Mouse (Mus musculus): ENCODE data around the gene Dag1. TPM values are rescaled to one million over a fixed set of nuclear protein-coding genes. Genes with fewer than 3 reads are reported as not detected.
"Not testable (repeated sequence)": the region's sequence is repeated elsewhere in the genome, so short reads cannot be mapped to it uniquely, and the experiment has no call there.

Gene Dag1
- total RNA-seq, 2 experiments from 2014 or later, result 79.2 to 85.8 TPM

DNA sequence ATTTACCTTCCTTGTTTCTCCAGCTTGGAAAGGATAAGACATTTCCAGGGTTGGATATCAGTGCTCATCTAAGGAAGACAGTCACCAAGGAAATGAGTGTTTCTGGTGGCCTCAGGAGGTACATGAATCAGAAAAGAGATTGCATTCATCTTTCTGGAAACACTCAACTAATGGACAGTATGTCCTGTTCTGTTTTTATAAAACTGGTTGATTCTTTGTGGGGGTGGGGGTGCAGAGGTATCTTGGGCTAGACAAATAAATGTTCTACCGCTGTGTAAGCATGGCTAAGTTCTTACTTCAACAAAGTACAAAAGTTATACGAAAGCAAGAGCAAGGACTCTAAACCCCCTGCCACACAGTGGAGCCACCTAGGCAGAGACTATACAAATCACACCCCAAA, 30.9 kb downstream of the Dag1 start:
- no peak for DNase-seq (ENCODE audit: low spot score in 2 of 2)

DNA sequence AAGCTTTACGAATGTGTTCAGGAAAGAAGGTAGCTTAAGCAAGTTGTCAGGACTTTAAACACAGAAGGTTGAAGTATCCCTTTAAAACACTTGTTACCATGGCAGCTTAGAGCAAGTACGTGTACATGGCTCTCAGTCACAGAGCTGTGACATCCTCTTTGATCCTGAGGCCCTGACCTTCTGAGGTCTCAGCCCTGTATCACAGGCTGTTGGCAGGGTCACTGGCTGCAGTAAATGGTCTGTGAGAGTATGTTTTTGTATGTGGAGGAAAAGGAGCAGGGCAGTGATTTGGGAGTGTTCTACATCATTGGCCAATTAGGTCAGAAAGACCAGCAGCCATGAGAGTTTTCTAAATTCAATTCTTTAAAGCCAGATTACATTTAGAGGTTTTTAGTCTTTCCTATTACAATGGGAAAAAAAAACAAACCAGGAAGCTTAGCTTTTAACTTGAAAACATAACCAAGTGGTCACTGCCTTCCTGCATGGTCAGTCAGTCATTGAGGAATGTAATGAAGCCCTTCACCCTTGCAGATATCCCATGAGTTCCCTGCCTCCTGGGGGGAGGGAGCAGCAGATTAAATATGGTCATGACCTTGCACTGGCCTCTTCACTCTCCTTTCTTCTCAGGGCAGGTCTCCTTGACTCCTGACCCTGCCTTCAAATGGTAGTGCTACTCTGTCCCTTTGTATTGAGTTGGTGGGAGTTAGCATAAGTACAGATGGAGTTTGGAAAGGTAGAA, 35.7 kb downstream of the Dag1 start:
- no peak for DNase-seq (ENCODE audit: low spot score in 2 of 2)

DNA sequence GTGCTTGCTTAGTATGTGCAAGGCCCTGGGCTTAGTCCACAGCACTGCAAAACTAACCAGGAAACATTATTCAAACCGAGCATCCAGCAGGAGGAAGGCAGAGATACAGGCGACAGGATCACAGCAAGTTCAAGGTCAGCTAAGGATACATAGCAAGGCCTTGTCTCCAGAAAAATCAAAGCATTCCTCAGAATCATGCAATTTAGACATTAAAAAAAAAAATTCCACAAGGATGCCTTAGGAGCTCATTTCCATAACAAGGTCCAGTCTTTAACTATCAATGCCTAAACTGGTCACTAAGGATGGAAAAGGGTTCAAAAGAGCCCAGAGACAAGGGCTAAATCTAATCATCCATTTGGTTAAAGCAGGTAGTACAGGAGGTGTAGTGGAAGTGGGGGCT, 38.6 kb downstream of the Dag1 start:
- no peak for DNase-seq (ENCODE audit: low spot score in 2 of 2)

DNA sequence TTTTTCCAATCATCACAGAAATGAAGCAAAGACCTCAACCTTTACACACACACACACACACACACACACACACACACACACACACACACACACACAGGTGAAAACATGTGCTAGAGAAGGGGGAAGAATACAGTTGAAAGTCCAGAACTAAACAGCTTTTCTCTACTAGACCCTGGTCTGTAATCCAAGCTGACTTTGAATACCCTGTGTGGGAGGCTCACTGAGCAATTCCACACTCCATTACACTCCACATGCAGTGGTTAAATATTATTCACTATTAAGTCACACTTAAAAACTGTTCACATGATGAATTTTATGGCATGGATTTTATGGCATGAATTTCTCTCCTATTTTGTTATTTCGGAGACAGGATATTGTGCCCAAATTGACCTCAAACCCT, 40.1 kb downstream of the Dag1 start:
- no peak for DNase-seq (ENCODE audit: low spot score in 2 of 2)

DNA sequence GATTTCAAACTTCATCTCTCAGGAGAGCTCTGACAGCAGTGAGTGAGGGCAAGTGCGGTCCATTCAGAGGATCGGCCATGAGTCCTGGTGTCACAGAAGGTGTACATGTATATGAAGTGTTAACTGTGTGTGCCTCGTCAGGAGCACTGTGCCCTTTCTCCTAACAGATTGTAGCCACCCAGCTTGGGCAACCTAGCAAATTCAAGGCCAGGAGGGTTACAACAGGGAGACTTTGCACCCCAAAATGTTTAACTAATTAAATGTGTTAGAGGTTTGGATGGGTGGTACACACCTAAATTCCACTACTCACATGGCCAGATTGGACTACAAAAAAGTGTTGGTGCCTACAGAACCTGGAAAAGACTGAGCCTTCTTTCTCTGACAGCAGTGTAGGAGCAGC, 42.2 kb downstream of the Dag1 start:
- DNase-seq (ENCODE audit: low spot score in 2 of 2), result no peak

DNA sequence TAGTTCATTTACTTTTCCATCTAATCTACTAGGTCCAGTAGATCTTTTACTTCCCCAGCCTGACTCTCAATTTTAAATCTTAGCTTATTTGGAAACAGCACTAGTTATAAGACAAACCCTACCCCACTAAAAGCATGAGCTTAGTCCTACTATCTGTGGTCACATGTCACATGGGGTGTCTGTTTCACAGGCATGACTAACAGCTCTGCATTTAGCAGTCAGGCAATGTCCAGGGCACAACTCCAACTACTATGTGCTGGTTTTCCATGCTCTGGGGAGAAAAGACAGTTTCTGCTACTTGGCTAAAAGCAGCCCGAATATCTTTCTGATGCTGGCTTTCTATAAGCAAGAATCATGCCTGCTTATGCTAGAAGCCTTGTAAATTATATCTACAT, 43.4 kb downstream of the Dag1 start:
- DNase-seq (ENCODE audit: low spot score in 2 of 2), result peak; percentile 52 to 59

DNA sequence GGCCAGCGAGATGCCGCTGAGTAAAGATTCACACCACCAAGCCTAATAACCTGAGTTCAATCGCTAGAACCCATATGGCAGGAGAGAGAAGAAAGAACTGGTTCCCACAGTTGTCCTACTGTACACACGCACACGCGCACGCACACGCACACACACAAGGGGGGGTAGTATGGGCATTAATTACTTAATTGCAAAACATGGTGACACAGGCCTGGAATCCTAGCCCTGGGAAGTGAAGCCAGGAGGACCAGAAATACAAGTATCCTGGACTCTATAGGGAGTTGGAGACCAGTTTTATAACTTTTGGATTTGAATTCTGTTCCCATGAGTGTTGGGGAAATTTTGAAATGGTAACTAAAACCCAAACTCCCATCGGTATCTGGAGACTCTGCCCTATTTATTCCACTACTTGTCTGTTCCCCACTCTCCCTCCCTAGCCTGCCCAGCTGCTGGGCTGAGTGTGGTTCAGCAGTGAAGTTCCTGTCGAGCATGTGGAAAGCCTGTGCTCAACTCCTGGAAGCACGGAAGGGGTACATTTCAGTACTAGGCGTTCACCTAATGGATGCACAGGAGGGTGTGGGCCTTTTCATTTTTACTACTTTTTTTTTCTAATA, 43.9 kb downstream of the Dag1 start:
- no peak for DNase-seq (ENCODE audit: low spot score in 2 of 2)

DNA sequence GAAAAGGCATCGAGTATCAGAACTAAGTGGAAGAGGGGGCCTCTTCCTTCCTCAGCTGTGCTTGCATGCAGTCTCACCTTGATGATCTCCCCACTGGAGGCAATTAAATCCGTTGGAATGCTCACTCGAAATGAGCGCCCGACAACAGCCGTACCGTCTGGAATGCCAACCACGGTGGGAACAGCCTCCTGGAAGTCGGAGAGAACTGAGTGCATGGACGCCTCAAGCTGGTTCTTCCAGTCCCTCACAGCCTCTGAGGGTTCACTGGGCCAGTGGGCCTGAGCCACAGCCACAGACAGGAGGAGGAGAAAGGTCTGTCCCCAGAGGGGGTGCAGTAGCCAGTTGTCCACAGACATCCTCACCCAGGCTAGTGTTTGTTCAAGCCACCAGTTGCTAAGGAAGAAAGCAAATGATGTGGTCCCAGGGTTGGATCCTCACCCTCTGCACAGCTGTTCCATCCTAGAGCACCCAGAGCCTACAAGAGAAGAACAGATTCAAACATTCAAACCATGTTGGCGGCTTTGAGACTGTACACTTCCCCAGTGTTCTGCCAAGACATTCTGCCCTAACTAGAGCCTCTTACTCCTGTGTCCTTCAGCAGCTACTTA, 45.7 kb downstream of the Dag1 start:
- no peak for DNase-seq (ENCODE audit: low spot score in 2 of 2)

DNA sequence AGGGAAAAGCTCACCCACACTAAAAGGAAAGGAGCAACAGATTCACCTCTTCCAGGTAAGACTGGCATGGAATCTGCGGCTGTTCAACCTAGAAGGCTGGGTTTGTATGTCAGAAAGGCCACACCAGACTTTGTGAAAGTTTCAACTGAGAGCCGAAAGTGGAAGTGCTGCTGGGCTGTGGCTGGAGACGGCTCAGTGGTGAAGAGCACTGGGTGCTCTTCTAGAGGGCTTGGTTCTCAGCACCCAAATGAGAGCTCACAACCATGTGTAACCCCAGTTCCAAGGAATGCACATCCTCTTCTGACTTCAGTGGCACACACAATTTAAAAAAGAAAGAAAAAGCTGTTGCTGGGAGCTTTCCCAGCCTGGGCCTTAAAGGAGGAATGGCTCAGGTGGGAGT, 46.4 kb downstream of the Dag1 start:
- DNase-seq (ENCODE audit: low spot score in 2 of 2), result no peak

DNA sequence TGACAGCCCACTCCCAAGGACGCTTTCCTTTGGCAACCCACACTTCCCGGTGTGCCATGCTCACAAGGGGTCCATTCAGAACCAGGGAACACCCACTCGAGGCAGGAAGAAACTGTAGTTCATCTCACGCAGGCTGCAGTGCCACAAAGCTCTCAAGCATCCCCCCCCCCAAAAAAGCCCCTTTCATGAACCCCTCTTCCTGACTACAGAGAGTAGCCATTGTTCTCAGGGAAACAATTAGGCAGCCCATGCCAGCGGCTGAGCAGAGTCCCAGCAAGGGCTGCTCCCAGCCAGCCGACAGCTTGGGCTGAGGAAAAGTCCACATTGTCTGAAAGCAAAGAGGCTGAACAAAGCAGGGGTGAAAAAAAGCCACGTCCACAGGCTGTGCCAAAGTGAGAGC, 50.7 kb downstream of the Dag1 start:
- no peak for DNase-seq (ENCODE audit: low spot score in 2 of 2)

DNA sequence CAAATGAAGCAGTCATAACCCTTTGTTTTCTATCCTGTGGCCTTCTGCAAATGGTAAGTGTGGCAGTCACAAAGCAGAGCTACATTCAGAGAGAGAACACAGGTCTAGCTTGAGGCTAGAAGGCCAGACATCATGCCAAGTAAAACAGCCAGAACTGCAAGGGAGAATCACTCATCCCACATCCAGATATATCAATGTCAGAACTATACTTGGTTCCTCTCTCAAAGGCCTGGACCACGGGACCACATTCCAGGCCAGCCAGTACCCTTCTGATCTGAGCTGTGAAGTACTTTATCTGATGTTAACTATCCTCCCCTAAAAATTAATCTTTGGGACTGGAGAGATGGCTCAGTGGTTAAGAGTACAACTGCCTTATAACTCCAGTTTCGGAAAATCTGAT, 51.3 kb downstream of the Dag1 start:
- no peak for DNase-seq (ENCODE audit: low spot score in 2 of 2)

DNA sequence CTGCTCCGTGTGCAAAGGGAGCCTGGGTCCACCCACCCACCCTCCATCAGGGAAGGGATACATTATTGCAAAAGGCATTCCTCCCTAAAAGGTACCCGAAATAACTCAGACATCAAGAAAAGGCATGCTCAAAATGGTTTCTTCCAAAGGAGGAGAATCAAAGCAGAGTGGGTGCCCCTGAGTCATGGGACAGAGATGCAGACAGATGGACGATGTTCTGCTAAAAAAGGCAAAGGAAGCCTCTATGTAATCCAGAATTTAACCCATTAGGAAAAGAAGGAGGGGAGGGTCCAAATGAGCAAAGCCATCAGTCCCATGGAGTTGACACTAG, 58.2 kb downstream of the Dag1 start:
- DNase-seq (ENCODE audit: low spot score in 2 of 2), result peak in 1 of 2 experiments; percentile 49

DNA sequence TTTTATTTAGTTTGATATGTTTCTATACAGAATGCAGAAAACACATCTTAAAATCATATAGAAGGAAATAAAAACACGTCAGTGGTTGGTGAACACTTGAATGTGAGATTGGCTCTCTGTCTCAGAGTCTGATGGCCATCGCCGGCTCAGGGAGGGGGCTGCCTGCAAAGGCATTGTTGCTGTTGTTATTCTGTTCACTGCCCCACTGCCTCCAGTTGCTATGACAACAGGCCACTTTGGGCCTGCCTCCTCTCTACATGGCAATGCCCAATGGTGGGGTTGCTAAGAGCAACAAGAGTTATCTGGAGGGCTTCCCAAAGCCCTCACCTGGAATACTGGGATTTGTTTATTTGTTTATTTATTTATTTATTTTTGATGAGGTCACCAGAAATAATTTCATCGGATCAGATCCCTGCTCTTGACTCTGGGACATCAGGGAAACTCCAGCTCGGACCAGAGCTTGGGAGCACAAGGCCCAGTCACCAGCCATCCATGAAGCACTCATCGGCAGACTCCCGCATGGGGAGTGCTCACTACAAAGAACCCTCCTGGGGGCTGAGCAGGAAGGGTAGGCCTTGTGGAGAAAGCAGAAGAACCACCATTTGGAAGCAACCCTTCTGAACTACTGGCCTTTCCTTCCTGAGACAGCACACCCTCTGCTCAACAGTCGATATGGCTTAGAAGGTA, 58.7 kb downstream of the Dag1 start:
- no peak for DNase-seq (ENCODE audit: low spot score in 2 of 2)

DNA sequence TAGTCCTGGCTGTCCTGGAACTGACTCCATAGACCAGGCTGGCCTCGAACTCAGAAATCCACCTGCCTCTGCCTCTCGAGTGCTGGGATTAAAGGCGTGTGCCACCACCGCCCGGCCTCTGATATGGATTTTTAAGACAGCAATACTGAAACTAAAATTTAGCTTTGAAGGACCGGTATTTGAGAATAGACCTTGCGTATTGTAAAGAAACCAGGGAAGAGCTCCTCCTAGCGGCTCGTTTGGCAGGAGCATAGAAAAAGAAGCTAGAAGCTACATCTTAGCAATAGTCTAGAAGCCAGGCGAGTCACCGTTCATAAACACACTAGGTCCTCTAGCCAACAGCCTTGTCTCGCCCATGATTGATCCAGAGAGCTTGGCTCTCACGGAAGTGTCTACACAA, 60.7 kb downstream of the Dag1 start:
- DNase-seq (ENCODE audit: low spot score in 2 of 2), result peak; percentile 77 to 83

DNA sequence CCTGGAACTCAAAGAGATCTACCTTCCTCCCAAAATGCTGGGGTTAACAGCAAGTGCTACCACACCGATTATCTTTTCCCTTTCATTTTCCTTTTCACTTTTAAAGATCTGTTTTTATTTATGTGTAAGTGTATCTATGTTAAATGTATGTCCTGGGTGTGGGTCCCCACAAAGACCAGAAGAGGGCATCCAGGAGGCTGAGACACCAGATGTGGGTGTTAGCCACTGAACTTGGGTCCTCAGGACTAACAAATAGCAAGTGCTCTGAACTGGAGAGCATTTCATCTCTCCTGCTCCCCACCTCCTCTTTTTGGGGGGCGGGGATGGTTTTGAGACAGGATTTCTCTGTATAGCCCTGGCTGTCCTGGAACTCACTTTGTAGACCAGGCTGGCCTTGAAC, 61.6 kb downstream of the Dag1 start:
- no peak for DNase-seq (ENCODE audit: low spot score in 2 of 2)

DNA sequence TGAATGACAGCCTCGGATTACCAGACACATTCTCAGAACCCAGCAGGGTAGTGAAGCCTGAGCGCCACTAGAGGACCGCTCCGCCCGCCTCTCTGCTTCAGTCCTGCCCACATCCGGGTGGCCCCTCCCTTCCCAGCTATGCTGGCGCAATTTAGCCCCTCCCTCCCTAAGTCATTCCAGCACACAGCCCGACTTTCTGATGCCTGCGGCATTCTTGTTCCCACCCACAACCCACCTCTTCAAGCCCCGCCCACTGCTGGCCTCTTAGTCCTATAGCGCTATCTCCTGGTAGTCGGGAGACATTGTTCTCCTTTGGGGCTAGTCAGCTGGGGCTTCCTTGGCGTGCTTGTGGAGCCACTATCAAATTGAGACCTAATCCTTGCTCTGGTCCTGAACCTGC, 62.6 kb downstream of the Dag1 start:
- peak; percentile 83 to 88 for DNase-seq (ENCODE audit: low spot score in 2 of 2)

DNA sequence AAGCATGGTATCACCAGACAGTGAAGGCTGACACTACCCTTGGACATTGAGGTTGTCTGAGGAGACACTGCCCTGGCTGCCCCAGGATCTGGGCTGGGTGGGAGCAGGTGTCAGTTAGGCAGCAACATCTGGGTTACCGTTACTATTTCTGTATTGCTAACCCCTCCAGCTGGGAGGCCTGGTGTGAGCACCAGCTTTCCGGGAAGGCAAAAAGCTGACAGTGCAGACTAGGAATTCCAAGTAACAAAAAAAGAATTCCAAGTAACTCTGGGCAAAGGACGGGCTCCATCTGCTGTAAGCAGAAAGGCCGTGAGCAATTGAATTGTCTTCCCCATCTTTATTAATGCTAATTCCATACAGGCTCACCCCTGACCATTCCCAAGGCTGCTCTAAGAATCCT, 65.1 kb downstream of the Dag1 start:
- DNase-seq (ENCODE audit: low spot score in 2 of 2), result no peak

DNA sequence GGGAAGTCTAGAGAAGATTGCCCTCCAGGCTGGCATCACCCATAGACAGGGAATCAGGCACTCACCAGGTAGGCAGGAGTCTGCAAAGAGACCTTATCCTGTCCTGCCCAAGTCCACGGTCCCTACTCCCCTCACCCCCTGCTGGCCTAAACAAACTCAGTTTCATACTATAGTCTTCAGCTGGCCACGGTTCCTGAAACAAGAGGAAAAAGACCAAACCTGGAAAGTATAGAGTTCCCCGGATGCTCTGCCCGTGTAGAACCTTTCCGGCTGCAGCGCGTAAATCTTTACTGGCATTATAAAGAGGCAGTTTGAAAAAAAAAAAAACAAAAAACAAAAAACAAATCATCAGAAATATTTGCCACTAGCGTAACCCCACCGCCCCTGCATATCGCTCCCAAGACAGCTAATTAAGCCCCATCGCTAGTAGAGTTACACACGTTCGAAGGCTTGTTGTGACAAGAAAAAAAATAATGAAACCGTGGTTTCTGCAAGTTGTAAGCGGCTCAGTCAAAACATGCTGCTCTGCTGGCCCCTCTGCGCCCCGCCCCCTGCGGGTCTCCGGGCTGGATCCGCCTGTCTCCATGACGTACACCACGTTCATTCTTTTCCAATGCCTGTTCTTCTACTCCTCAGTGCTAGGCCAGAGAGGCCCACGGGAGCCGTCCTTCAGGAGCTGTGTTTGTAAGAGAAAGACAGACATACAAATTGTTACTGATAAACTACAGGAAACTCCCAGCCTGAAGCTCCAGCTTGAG, 66.7 kb downstream of the Dag1 start:
- no peak for DNase-seq (ENCODE audit: low spot score in 2 of 2)

DNA sequence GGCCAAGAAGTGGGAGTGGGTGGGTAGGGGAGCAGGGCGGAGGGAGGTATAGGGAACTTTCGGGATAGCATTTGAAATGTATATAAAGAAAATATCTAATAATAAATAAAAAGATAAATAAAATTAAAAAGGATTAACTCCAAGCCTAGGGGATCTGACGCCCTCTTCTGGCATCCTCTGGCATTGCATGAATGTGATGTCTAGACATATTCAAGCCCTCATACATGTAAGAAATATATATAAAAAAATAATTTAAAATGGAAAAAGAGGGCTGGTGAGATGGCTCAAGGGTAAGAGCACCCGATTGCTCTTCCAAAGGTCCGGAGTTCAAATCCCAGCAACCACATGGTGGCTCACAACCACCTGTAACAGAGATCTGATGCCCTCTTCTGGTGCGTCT, 67.5 kb downstream of the Dag1 start:
- DNase-seq (ENCODE audit: low spot score in 2 of 2), result not testable (repeated sequence)

DNA sequence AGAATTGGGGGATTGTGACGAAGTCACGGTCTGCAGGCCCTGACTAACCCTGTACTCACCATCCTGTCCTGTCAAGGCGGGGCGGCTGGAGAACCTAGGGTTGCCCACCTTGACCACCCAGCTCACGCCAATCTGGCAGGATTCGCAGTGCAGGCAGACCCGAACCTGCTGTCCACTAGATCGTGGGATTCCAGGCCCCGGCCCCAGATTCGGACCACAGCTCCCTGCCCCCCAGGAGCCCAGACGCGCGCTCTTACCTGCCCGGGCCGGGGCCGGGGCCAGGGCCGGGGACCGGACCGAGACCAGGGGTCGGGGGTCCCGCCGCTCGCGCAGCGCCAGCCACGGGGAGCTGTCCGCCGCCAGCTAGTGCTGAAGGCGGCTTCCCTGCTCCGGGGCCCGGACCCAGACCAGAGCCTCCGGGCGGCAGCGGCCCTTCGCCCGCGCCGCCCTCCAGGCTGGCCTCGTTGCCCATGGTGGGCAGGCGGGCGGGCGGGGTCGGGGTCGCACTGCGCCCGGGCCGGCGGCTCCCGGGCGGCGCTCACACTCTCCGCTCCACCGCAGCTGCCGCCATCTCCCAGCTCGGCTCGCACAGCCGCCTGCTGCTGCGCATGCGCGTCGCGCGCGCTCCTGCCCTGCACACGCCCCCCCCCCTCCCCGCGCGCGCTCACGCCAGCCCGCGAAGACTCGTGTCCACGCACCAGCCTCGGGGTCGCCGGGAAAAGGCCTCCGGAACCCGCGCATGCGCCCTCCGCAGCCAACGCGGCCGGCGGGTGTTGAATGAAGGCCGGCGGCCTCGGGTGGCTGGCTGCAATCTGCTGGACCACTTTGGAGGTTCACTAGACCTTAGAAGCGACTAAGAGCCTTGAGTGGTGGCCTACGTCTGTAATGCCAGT, 73.7 kb downstream of the Dag1 start, which contains the start of gene Bsn:
TSS of gene Bsn (minus strand) at position 598 of the 893 bp plus-strand sequence.
- peak; percentile 78 to 85 for DNase-seq (ENCODE audit: low spot score in 2 of 2)

DNA sequence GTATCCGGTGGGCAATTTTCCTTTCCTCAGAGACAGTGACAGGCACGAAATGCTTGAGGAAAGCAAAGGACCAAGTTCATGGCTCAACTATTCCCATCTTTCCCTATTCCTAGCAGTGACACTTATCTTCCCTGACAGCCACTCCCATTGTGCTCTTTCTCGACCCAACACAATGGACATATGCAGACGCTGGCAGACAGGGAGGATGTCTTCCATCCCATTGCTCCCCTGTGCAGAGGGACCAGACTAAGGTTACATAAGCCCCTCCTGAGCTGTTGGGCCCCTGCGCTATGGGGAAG, 74.3 kb downstream of the Dag1 start:
- DNase-seq (ENCODE audit: low spot score in 2 of 2), result no peak

Data from left cerebral cortex, adult 18-20 months (tissue).